Mouse (Mus musculus): ENCODE measurements around the gene Gyg. TPM values are rescaled to one million over a fixed set of nuclear protein-coding genes. Genes with fewer than 3 reads are reported as not detected.

The Gyg gene
- polyA plus RNA-seq, 1 experiment, result not detected

DNA sequence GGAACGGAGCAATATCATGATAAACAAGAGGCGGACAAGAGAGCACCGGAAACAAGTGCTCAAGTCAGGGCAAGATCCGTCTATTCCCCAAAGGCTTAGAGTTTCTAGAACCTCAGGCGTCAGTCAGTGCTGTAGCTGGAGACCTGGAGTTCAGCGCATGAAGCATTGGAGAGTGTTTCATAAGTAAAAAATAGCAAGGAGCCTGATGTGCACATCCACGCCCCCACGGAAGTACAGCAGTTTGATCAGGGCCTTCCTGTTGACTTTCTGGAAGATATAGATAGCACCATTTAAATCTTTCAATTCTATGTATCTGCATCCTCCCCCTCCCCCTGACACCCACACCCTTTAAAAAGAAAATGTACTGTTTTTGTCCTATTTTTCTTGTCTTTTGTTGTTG is 50.8 kb downstream of the Gyg start:
- TF ChIP-seq GATA1 (IDR thresholded peaks at IDR 0.05; ENCODE audit: low read length), result peak; percentile 32

DNA sequence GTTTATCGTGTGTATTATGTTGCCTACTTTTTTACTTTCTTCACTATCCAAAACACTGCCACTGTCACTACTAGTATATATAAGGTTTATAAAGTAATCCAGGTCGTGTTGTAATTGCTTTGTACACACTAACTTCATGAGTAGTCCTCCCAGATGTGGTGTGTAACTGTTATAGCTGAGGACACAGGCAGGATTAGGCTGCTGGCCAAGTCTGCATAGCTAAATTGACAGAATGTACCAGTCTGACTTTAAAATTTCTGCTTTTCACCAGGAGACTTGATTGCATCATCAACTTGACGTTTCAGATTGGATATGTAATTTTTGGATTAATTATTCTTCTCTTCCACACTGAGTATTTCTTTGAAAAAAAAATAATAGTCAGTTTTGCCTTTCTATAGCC is 51.3 kb downstream of the Gyg start:
- TF ChIP-seq GATA1 (IDR thresholded peaks at IDR 0.05; ENCODE audit: low read length), result no peak

DNA sequence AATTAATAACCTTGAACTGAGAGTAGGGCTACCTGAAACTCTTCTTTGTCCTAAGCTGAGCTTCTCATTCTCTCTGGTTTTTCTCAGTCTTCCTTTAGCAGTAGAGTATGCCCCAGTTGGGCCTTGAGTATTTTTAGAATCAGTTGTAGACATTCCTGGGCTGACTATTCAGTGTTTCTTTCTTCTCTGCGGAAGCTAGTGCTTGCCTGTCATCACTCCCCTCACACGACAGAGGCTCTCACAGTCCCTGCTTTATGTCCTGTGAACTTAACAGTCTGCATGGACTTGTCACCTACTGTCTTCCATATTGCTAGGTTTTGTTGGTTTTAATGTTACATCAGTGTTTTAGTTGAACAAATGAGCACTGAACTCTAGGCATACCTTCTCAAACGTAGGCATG is 73.0 kb downstream of the Gyg start:
- TF ChIP-seq GATA1 (IDR thresholded peaks at IDR 0.05; ENCODE audit: low read length), result no peak

DNA sequence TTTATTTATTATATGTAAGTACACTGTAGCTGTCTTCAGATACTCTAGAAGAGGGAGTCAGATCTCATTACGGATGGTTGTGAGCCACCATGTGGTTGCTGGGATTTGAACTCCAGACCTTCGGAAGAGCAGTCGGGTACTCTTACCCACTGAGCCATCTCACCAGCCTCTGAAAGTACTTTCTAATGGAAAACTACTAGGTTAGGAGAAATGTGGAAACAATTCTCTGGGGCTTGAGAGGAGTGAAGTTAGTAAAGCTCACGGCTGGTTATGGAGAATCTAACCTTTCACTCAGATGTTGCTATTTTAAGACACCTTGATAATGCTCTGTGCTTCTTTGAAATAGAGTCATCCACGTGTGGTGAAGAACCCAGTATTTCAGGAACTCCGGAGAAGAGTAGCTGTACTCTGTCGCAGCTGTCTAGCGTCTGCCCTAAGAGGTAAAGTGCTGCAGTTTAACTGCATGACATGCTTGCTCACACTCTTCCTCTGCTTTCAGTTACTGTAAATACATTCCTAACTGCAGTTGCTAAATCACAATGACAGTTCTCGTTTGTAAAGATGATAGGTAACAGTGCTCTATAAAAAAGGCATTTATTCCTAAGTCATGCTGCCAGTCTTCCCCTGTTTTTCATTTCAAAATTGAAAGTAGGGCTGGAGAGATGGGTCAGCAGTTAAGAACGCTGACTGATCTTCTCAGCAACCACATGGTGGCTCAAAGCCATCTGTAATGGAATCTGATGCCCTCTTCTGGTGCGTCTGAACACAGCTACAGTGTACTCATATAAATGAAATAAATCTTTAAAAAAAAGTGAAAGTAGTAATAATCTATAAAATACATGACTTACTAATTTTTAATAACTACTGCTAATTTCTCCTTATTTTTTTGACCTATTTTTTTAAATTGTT is 78.7 kb downstream of the Gyg start:
- TF ChIP-seq GATA1 (IDR thresholded peaks at IDR 0.05; ENCODE audit: low read length), result no peak

Other genes with a start within 250 kb of the Gyg start
- not detected in 2 replicates for gene Cp, start 198.3 kb downstream of the Gyg start, polyA plus RNA-seq (2012)
- gene Hps3, start 120.0 kb downstream of the Gyg start, polyA plus RNA-seq (2012), result 10.4 and 17.8 TPM in 2 replicates
- gene Hltf, start 97.5 kb downstream of the Gyg start, polyA plus RNA-seq (2012), result 20.6 and 20.9 TPM in 2 replicates
- 0.37 and 0.49 TPM in 2 replicates for gene Cpa3, start 86.9 kb upstream of the Gyg start, polyA plus RNA-seq (2012)
- gene Cpb1, start 120.4 kb upstream of the Gyg start, polyA plus RNA-seq (2012), result not detected in 2 replicates
- not detected in 2 replicates for gene Agtr1b, start 211.9 kb upstream of the Gyg start, polyA plus RNA-seq (2012)

Data from G1E-ER4 (cell line).